Mouse (Mus musculus): ENCODE measurements at regions not wholly inside any gene's neighbourhood (a gene's known extent, or its start where the extent isn't known, plus 50 kb on each side); places are given as distances from the start of the nearest gene placed in this dataset.

DNA sequence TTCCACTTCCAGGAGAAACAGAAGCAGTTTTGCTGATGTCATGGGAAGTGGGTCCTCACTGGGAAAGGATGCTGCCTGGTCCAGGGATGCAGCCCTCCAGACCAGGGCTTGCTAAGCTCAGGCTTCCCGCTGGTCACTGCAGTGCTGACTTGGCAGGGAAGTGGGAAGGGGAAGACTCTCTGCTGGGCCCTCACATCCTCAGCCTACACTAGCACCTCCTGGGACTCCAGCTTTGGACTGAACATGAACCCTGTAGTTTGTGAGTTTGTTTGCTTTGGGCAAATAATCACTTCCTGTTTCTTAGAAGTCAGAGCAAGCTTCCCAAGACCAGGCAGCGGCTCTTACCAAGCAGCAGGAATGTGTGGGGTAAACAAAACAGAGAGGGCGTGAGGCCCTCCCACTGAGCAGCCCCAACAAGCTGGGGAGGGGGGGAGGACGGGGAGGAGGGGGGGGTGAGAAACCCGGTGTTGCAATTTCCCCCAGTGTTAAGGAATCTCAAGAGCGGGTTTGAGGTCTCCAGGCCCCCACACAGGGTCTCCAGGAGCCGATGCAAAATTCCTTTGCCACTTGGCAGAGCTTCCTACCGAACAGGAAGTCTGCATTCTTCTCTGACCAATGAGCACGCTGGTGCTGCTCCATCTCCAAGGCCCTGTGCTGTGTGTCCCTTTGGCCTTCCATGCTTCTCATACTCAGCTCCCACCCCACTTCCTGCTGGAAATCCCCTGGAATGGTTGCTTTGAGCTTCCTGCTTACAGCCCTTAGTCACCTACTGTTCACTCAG, 367.7 kb upstream of the Smim15 start:
- TF ChIP-seq ZC3H11A (IDR thresholded peaks at IDR 0.05; ENCODE audit: borderline replicate concordance, low read depth, low read length), result no peak
- peak; percentile 32; the same call in 1 of the 2 replicates for TF ChIP-seq MAFK (IDR thresholded peaks at IDR 0.05; ENCODE audit: insufficient read depth, low read depth, low read length)
- peak; percentile 13 for DNase-seq (ENCODE audit: low read depth, low spot score)
- Histone ChIP-seq H3K9me3 (ENCODE audit: control insufficient read depth, insufficient read depth, low read depth, low read length) (no peaks in the 10 kb centered on the region), H3K36me3 (ENCODE audit: control insufficient read depth, insufficient read depth, low read length, poor library complexity, severe bottlenecking) (no peaks in the 10 kb centered on the region), H3K4me1 (ENCODE audit: control insufficient read depth in 2 of 2, insufficient read depth in 2 of 2, low read length in 2 of 2, poor library complexity in 1 of 2) (peaks cover 0 to 17% of the 10 kb centered on the region in 2 experiments; a peak in 2 of 4 replicates), H3K9ac (ENCODE audit: insufficient read depth, low read depth, low read length, poor library complexity, severe bottlenecking) (no peak overlapping the region), H3K27ac (ENCODE audit: insufficient read depth, low read depth, low read length, poor library complexity, severe bottlenecking) (no peak overlapping the region), H3K4me3 (ENCODE audit: insufficient read depth in 1 of 2, low read depth in 1 of 2, low read length in 2 of 2, poor library complexity in 1 of 2, severe bottlenecking in 1 of 2) (no peak overlapping the region; a peak in 1 of 4 replicates)
- in situ Hi-C loops (cut with MboI; ENCODE audit: low sequenced_read_pairs in 2 of 2, unreplicated experiment in 2 of 2), result no loop called here

DNA sequence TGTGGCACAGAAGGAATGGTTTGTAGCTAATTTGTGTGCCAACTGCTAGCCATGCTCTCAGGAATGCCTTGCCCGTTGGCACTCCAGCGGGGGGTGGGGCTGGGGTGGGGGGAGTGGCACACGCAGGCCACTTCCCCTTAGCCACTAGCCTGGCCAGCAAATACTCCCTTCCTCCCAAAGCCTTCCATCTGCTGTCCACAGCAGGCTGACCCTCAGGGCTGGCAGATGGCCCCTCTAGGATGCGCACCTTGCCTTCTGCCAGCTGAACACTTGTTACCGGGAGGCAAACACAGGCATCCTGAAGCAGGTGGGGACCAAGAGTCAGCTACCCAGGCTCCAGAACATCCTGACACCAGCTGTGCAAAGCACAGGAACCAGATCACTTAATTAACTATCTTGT, 372.1 kb upstream of the Smim15 start:
- no peaks in the 10 kb centered on the region for H3K36me3 ChIP-seq (ENCODE audit: control insufficient read depth, insufficient read depth, low read length, poor library complexity, severe bottlenecking)
- no peak for DNase-seq (ENCODE audit: low read depth, low spot score)
- peaks cover 2 to 18% of the 10 kb centered on the region in 2 experiments; a peak in 2 of 4 replicates for H3K4me1 ChIP-seq (ENCODE audit: control insufficient read depth in 2 of 2, insufficient read depth in 2 of 2, low read length in 2 of 2, poor library complexity in 1 of 2)
- no peak overlapping the region for H3K4me3 ChIP-seq (ENCODE audit: insufficient read depth in 1 of 2, low read depth in 1 of 2, low read length in 2 of 2, poor library complexity in 1 of 2, severe bottlenecking in 1 of 2)
- H3K9me3 ChIP-seq (ENCODE audit: control insufficient read depth, insufficient read depth, low read depth, low read length), result no peaks in the 10 kb centered on the region
- no peak overlapping the region for H3K9ac ChIP-seq (ENCODE audit: insufficient read depth, low read depth, low read length, poor library complexity, severe bottlenecking)
- H3K27ac ChIP-seq (ENCODE audit: insufficient read depth, low read depth, low read length, poor library complexity, severe bottlenecking), result no peak overlapping the region
- no peak for TF ChIP-seq ZC3H11A (IDR thresholded peaks at IDR 0.05; ENCODE audit: borderline replicate concordance, low read depth, low read length)
- no peak for TF ChIP-seq HCFC1 (IDR thresholded peaks at IDR 0.05; ENCODE audit: borderline replicate concordance, insufficient read depth, low read length)
- TF ChIP-seq CHD2 (IDR thresholded peaks at IDR 0.05; ENCODE audit: low read depth, low read length), result no peak
- no peak for TF ChIP-seq ZNF384 (IDR thresholded peaks at IDR 0.05; ENCODE audit: low read depth, low read length)
- TF ChIP-seq MAFK (IDR thresholded peaks at IDR 0.05; ENCODE audit: insufficient read depth, low read depth, low read length), result no peak
- in situ Hi-C loops (cut with MboI; ENCODE audit: low sequenced_read_pairs in 2 of 2, unreplicated experiment in 2 of 2), result no loop called here

DNA sequence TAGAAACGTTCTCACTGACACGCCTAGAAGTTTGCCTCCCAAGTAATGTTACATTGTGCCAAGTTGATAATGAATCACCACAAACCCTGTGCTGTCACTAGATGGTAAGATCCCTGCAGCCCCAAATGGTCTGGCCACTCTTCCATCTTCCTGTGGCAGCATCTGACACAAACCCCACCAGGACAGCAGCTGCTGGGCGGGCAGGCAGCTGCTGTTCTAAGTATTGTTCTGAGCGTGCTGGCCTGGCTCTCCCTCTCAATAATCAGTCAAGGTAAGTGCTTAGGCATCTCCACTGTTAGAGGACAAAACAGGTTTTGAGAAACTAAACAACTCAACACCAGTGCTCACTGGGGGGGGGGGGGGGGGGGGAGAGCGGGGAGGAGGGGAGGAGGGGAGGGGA, 375.7 kb upstream of the Smim15 start:
- H3K36me3 ChIP-seq (ENCODE audit: control insufficient read depth, insufficient read depth, low read length, poor library complexity, severe bottlenecking), result no peaks in the 10 kb centered on the region
- DNase-seq (ENCODE audit: low read depth, low spot score), result no peak
- no peak overlapping the region for H3K9ac ChIP-seq (ENCODE audit: insufficient read depth, low read depth, low read length, poor library complexity, severe bottlenecking)
- peaks cover 8% of the 10 kb centered on the region in 2 experiments; a peak in 2 of 4 replicates for H3K4me1 ChIP-seq (ENCODE audit: control insufficient read depth in 2 of 2, insufficient read depth in 2 of 2, low read length in 2 of 2, poor library complexity in 1 of 2)
- H3K4me3 ChIP-seq (ENCODE audit: insufficient read depth in 1 of 2, low read depth in 1 of 2, low read length in 2 of 2, poor library complexity in 1 of 2, severe bottlenecking in 1 of 2), result no peak overlapping the region
- in situ Hi-C loops (cut with MboI; ENCODE audit: low sequenced_read_pairs in 2 of 2, unreplicated experiment in 2 of 2), result no loop called here
- no peak overlapping the region for H3K27ac ChIP-seq (ENCODE audit: insufficient read depth, low read depth, low read length, poor library complexity, severe bottlenecking)
- no peaks in the 10 kb centered on the region for H3K9me3 ChIP-seq (ENCODE audit: control insufficient read depth, insufficient read depth, low read depth, low read length)
- TF ChIP-seq ZC3H11A (IDR thresholded peaks at IDR 0.05; ENCODE audit: borderline replicate concordance, low read depth, low read length) (no peak), CHD2 (IDR thresholded peaks at IDR 0.05; ENCODE audit: low read depth, low read length) (no peak)

- H3K27ac ChIP-seq (ENCODE audit: insufficient read depth, low read depth, low read length, poor library complexity, severe bottlenecking), result no peak overlapping the region
- H3K4me1 ChIP-seq (ENCODE audit: control insufficient read depth in 2 of 2, insufficient read depth in 2 of 2, low read length in 2 of 2, poor library complexity in 1 of 2), result peaks cover 15 to 16% of the 10 kb centered on the region in 2 experiments; a peak in 3 of 4 replicates
- H3K9me3 ChIP-seq (ENCODE audit: control insufficient read depth, insufficient read depth, low read depth, low read length), result no peaks in the 10 kb centered on the region
- TF ChIP-seq ZNF384 (IDR thresholded peaks at IDR 0.05; ENCODE audit: low read depth, low read length) (no peak), HCFC1 (IDR thresholded peaks at IDR 0.05; ENCODE audit: borderline replicate concordance, insufficient read depth, low read length) (no peak), MAFK (IDR thresholded peaks at IDR 0.05; ENCODE audit: insufficient read depth, low read depth, low read length) (no peak)
- no peak overlapping the region for H3K4me3 ChIP-seq (ENCODE audit: insufficient read depth in 1 of 2, low read depth in 1 of 2, low read length in 2 of 2, poor library complexity in 1 of 2, severe bottlenecking in 1 of 2)
- in situ Hi-C loops (cut with MboI; ENCODE audit: low sequenced_read_pairs in 2 of 2, unreplicated experiment in 2 of 2), result no loop called here
- H3K36me3 ChIP-seq (ENCODE audit: control insufficient read depth, insufficient read depth, low read length, poor library complexity, severe bottlenecking), result no peaks in the 10 kb centered on the region
- no peak for DNase-seq (ENCODE audit: low read depth, low spot score)
- H3K9ac ChIP-seq (ENCODE audit: insufficient read depth, low read depth, low read length, poor library complexity, severe bottlenecking), result no peak overlapping the region
Observed at GRCm38 (mm10) chr13:107665775-107666174, 378.5 kb upstream of the Smim15 start.

- no peak for DNase-seq (ENCODE audit: low read depth, low spot score)
- TF ChIP-seq CHD2 (IDR thresholded peaks at IDR 0.05; ENCODE audit: low read depth, low read length) (no peak), MAFK (IDR thresholded peaks at IDR 0.05; ENCODE audit: insufficient read depth, low read depth, low read length) (no peak), HCFC1 (IDR thresholded peaks at IDR 0.05; ENCODE audit: borderline replicate concordance, insufficient read depth, low read length) (no peak), ZC3H11A (IDR thresholded peaks at IDR 0.05; ENCODE audit: borderline replicate concordance, low read depth, low read length) (no peak), ZNF384 (IDR thresholded peaks at IDR 0.05; ENCODE audit: low read depth, low read length) (no peak)
- Histone ChIP-seq H3K4me3 (ENCODE audit: insufficient read depth in 1 of 2, low read depth in 1 of 2, low read length in 2 of 2, poor library complexity in 1 of 2, severe bottlenecking in 1 of 2) (no peak overlapping the region), H3K27ac (ENCODE audit: insufficient read depth, low read depth, low read length, poor library complexity, severe bottlenecking) (no peak overlapping the region), H3K36me3 (ENCODE audit: control insufficient read depth, insufficient read depth, low read length, poor library complexity, severe bottlenecking) (no peaks in the 10 kb centered on the region), H3K9ac (ENCODE audit: insufficient read depth, low read depth, low read length, poor library complexity, severe bottlenecking) (no peak overlapping the region), H3K9me3 (ENCODE audit: control insufficient read depth, insufficient read depth, low read depth, low read length) (no peaks in the 10 kb centered on the region), H3K4me1 (ENCODE audit: control insufficient read depth in 2 of 2, insufficient read depth in 2 of 2, low read length in 2 of 2, poor library complexity in 1 of 2) (peaks cover 15% of the 10 kb centered on the region in 2 experiments)
- in situ Hi-C loops (cut with MboI; ENCODE audit: low sequenced_read_pairs in 2 of 2, unreplicated experiment in 2 of 2), result no loop called here
Observed at GRCm38 (mm10) chr13:107664197-107664596, 380.0 kb upstream of the Smim15 start.
